Mouse (Mus musculus) limb, embryonic 14.5 days (tissue): ENCODE results near the gene Aox1. TPM values are rescaled to one million over a fixed set of nuclear protein-coding genes. Genes with fewer than 3 reads are reported as not detected.

Source experiments
- ATAC-seq: fragments of 200-750 bp; cut with Nextera tagmentation; 2 replicates; pipeline ENCODE4 v1.8.0; 2017; ENCODE audit warnings: low read depth, moderate number of reproducible peaks, moderate TSS enrichment; ENCODE audit not compliant: low FRiP score
- DNase-seq: peaks from one replicate; pipeline ENCODE4 v3.0.0-alpha.2; 2015; ENCODE audit warnings: low spot score
- H3K27ac ChIP-seq: fragments of 300-500 bp; sonication (generic); replicated peaks from 2 replicates; pipeline ENCODE4 v1.5.1; 2014; ENCODE audit warnings: low read depth, mild to moderate bottlenecking, low read length, moderate library complexity, mixed read lengths
- H3K27me3 ChIP-seq: fragments of 300-500 bp; sonication (generic); 2 replicates; pipeline ENCODE4 v1.6.1; 2014; ENCODE audit warnings: low read length, mixed read lengths; ENCODE audit not compliant: control insufficient read depth, insufficient read depth
- H3K36me3 ChIP-seq: fragments of 300-500 bp; sonication (generic); 2 replicates; pipeline ENCODE4 v1.6.1; 2014; ENCODE audit warnings: mild to moderate bottlenecking, low read length, moderate library complexity, mixed read lengths; ENCODE audit not compliant: control insufficient read depth, insufficient read depth
- H3K4me1 ChIP-seq: fragments of 300-500 bp; sonication (generic); 2 replicates; pipeline ENCODE4 v1.6.1; 2014; ENCODE audit warnings: antibody characterized with exemption, low read length, mixed read lengths; ENCODE audit not compliant: control insufficient read depth, insufficient read depth
- H3K4me2 ChIP-seq: fragments of 300-500 bp; sonication (generic); replicated peaks from 2 replicates; pipeline ENCODE4 v1.6.1; 2014; ENCODE audit warnings: low read depth, mild to moderate bottlenecking, low read length, moderate library complexity; ENCODE audit not compliant: severe bottlenecking
- H3K4me3 ChIP-seq: fragments of 300-500 bp; sonication (generic); replicated peaks from 2 replicates; pipeline ENCODE4 v1.5.1; 2014; ENCODE audit warnings: low read length
- H3K9ac ChIP-seq: fragments of 300-500 bp; sonication (generic); 2 replicates; pipeline ENCODE4 v1.6.1; 2014; ENCODE audit warnings: mild to moderate bottlenecking, low read depth, low read length, moderate library complexity; ENCODE audit not compliant: severe bottlenecking
- H3K9me3 ChIP-seq: fragments of 300-500 bp; sonication (generic); 2 replicates; pipeline ENCODE4 v1.6.1; 2016; ENCODE audit warnings: low read length; ENCODE audit not compliant: control insufficient read depth
- POLR2A ChIP-seq: fragments of 200-500 bp; IDR thresholded peaks from 2 replicates; pipeline ENCODE4 v1.8.0; 2012; ENCODE audit warnings: inconsistent platforms, mild to moderate bottlenecking, moderate library complexity, borderline replicate concordance; ENCODE audit not compliant: insufficient read depth, insufficient read length; ENCODE audit errors: extremely low read depth
- WGBS: fragments of 180-500 bp; shearing (Covaris S2); extraction: QIAGEN DNeasy Blood & Tissue Kit; methylation state at CpG from one replicate; pipeline ENCODE4 v1.1.7; 2014; 5-methylcytosine and 5-hydroxymethylcytosine counted together
- polyA plus RNA-seq, 2 experiments: library from polyadenylated mRNA; depleted of rRNA in 1 of 2; stranded (reverse) in 1 of 2; unstranded in 1 of 2; fragments of >200 nt; fragmentation: Nextera tagmentation in 1 of 2; extraction: Ambion mirVana in 1 of 2; gene quantifications; 2 replicates each; pipeline versions ENCODE4 v1.2.1 to v1.2.3; 2012 to 2014

Aox1 gene
- polyA plus RNA-seq (2012; rRNA removed), result 0.98 and 1.2 TPM in 2 replicates
- 0.59 and 0.80 TPM in 2 replicates for polyA plus RNA-seq (2014; fragmentation: Nextera tagmentation; extraction: Ambion mirVana)

DNA sequence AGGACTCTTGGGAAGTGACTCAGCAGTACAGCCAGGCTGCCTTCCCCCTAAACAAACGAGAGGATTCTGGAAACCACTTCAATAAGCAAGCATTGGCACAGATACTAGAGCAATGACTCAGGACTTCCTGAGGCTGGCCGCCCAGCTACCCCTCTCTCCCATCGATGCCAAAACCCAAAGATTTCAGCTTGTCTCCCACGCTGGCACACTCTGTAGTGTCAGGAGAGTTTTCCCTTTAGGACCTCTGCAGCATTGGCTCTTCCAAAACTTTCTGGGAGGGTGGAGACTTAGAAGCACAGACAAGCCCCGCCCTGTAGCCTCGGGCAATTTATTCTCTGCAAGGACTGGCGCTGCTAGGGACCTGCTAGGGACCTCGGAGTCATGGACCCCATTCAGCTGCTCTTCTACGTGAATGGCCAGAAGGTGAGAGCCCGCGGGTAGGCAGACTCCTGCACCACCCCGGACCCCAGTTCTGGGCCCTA is at the start of gene Aox1:
TSS of gene Aox1 (plus strand) at position 296 of the 482 bp plus-strand sequence.
- Histone ChIP-seq H3K27ac (no peak within 1 kb of the TSS), H3K9ac (0 out of 2 replicates have a peak within 1 kb of the TSS, but pooled peaks have one; percentile 18)
- DNase-seq, result peak; percentile 68

DNA sequence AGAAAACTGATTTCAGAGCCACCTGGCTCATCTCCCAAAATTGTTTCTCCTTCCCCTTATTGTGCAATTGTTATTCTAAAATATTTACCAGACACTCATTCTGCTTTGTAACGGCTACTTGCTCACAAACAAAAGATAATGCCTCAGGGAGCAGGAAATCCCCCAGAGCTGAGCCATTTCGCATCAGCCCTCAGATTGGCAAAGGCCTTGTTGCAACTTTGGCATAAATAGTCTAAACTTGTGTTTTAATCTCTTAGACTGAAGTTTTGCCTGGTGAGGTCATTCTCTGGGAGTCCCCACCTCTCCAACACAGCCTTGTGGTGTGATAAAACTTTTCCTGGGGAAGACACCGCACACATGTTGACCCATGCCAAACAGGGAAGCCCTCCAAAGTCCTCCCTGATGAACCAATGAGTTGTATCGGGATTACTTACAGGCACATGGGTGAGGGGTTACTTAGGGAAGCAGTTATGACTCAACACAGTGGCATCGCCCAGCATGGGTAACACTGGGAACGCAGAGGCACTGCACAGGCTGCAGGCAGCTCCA is 40.6 kb upstream of the Aox1 start:
- no peak for TF ChIP-seq POLR2A
- H3K4me1 ChIP-seq, result no peaks in the 10 kb centered on the region
- DNase-seq, result no peak
- H3K27ac ChIP-seq, result no peak overlapping the region
- H3K4me2 ChIP-seq, result no peak overlapping the region
- 76% methylated on average over 6 of the region's 6 CpGs for WGBS
- no peak for ATAC-seq
- no peaks in the 10 kb centered on the region for H3K36me3 ChIP-seq
- no peak overlapping the region for H3K4me3 ChIP-seq
- no peak overlapping the region for H3K9ac ChIP-seq
- H3K9me3 ChIP-seq, result no peaks in the 10 kb centered on the region
- no peaks in the 10 kb centered on the region for H3K27me3 ChIP-seq

More for the DNA sequence above, at the start of gene Aox1:
- 9% methylated on average over 12 of the region's 12 CpGs for WGBS
- peak; percentile 71 for ATAC-seq
- Histone ChIP-seq H3K4me2 (peak within 1 kb of the TSS; percentile 43), H3K27me3 (no peaks in the 10 kb centered on the region), H3K36me3 (peaks cover 6% of the 10 kb centered on the region), H3K4me1 (peaks cover 13% of the 10 kb centered on the region), H3K4me3 (peak within 1 kb of the TSS; percentile 18), H3K9me3 (no peaks in the 10 kb centered on the region)
- no peak for TF ChIP-seq POLR2A

DNA sequence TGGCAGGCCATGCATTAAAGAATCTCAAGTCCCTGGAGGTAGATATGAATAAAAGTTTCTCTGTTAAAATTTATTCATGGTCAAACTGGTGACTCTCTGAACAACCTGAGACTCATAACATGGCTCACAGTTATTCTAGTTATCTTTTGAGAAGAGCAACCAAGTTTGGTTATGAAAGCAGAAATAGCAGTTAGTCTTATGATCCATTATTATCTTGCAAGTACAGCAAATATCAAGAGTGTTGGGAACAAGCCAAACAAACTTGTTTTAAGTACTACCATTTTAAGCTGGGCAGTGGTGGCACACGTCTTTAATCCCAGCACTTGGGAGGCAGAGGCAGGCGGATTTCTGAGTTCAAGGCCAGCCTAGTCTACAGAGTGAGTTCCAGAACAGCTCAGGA is 38.5 kb upstream of the Aox1 start:
- no peak overlapping the region for H3K27ac ChIP-seq
- ATAC-seq (no peak), DNase-seq (no peak)
- H3K27me3 ChIP-seq, result no peaks in the 10 kb centered on the region
- H3K9me3 ChIP-seq, result no peaks in the 10 kb centered on the region
- H3K9ac ChIP-seq, result no peak overlapping the region
- no peak overlapping the region for H3K4me2 ChIP-seq
- no peak for TF ChIP-seq POLR2A
- H3K4me1 ChIP-seq, result no peaks in the 10 kb centered on the region
- H3K4me3 ChIP-seq, result no peak overlapping the region
- WGBS, result 68% methylated on average over 2 of the region's 2 CpGs
- no peaks in the 10 kb centered on the region for H3K36me3 ChIP-seq

DNA sequence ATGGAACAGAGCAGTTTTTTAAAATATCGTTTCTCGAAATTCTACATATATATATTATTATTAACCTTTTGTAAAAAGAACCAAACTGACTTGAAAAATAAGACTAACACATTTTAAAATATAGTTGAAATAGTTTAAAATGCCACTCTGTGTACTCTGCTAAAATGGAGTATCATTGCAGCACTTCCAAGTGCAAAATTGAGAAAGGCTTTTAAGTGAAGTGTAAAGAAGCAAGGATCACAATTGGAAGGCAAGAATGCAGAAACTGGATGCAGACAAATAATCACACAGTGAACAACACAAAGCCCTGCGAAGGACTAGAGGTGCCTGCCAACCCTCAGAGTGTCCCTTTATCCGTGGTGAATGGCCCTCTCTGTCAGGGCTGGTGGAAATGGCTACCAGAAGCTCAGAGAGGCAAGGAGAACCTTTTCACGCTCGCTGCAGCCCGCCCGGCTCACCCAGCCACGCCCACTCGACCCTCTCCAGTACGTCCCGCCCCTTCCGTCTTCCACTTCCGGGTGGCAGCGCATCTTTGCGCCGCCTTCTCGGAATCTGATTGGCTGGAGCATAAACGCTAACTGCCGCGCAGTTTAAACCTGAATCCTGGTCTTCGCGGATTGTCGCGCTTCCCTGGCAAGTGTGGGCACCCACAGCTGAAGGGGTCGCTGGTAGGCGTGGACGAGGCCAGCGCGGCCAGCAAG is 34.1 kb upstream of the Aox1 start, which contains the start of gene Sgo2a:
TSS of gene Sgo2a (plus strand) at position 540 of the 701 bp plus-strand sequence.
- Histone ChIP-seq H3K4me1 (peaks cover 13% of the 10 kb centered on the region), H3K4me3 (peak within 1 kb of the TSS; percentile 78), H3K27me3 (no peaks in the 10 kb centered on the region), H3K27ac (peak within 1 kb of the TSS; percentile 79), H3K9me3 (no peaks in the 10 kb centered on the region), H3K4me2 (peak within 1 kb of the TSS; percentile 69), H3K9ac (peak within 1 kb of the TSS; percentile 72), H3K36me3 (peaks cover 3% of the 10 kb centered on the region; the same call in 1 of the 2 replicates)
- TF ChIP-seq POLR2A, result peak; percentile 79; the same call in 1 of the 2 replicates
- ATAC-seq (peak; percentile 99), DNase-seq (peak; percentile 97)
- 7% methylated on average over 29 of the region's 30 CpGs for WGBS

DNA sequence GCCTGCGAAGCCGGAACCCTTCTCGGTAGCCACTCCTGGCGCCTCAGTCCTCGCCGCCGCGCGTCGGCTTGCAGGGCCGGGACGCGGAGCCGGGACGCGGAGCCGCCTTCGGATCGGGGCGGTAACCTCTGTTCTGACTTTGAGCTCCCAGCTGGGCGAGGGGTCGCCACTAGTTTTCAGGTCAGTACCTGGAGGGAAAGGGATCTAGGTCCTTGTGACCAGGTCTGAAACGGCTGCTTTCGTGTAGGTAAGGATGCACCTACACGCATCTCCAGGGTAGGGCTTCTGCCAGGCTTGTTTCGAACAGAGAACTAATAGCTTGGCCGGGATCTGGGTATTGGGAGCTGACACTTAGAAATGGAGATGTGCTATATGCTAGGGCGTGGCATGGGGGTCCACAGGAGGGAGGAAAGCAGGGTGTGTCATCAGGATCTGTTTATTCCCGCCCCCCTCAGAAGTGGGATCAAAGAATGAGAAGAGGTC is 33.6 kb upstream of the Aox1 start:
- no peak for TF ChIP-seq POLR2A
- Histone ChIP-seq H3K4me3 (peak overlapping the region; percentile 78), H3K36me3 (peaks cover 7% of the 10 kb centered on the region), H3K9ac (peak overlapping the region; percentile 72), H3K27ac (peak overlapping the region; percentile 59), H3K27me3 (no peaks in the 10 kb centered on the region), H3K4me2 (peak overlapping the region; percentile 69), H3K4me1 (peaks cover 13% of the 10 kb centered on the region), H3K9me3 (no peaks in the 10 kb centered on the region)
- no peak for DNase-seq
- WGBS, result under 1% methylated on average over 29 of the region's 29 CpGs
- no peak for ATAC-seq
